Mouse (Mus musculus): ENCODE data around the gene Col20a1.

Gene Col20a1

DNA sequence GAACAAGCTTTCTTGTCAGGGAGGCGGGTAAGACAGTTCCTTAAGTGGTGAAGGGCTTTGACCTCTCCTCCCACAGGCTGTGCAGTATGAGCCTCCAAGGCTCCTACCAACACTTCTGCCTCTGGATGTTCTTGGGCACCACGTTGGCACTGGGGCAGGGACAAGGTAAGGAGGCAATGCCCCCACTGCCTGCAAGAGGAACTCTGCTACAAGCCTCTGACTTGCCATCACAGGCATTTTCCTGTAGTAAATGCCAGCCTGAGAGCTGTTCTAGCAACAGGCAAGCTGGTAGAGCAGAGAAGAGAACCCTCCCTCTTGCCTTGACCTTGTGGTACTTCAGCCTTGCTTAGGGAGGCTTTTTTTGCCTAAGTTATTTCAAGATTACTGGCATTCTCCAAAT, at the start of gene Col20a1:
Gene Col20a1 (plus strand): TSS at position 87 of the 400 bp plus-strand sequence.
- Histone ChIP-seq H3K9me3 (ENCODE audit: low read length) (no peaks in the 10 kb centered on the region), H3K27me3 (ENCODE audit: insufficient read depth, low read length) (no peaks in the 10 kb centered on the region), H3K4me1 (replicated peaks; ENCODE audit: low read depth, low read length) (peaks cover 30% of the 10 kb centered on the region), H3K36me3 (ENCODE audit: insufficient read depth, low read length) (peaks cover 26% of the 10 kb centered on the region), H3K4me3 (replicated peaks; ENCODE audit: low read length) (no peak within 1 kb of the TSS)
- TF ChIP-seq NANOG (IDR thresholded peaks at IDR 0.05; ENCODE audit: borderline replicate concordance, low read length) = no peak
- TF ChIP-seq POU5F1 (IDR thresholded peaks at IDR 0.05; ENCODE audit: borderline replicate concordance, low read length) = no peak
- TF ChIP-seq CTCF (conservative IDR thresholded peaks at IDR 0.05; ENCODE audit: low read length) = no peak

DNA sequence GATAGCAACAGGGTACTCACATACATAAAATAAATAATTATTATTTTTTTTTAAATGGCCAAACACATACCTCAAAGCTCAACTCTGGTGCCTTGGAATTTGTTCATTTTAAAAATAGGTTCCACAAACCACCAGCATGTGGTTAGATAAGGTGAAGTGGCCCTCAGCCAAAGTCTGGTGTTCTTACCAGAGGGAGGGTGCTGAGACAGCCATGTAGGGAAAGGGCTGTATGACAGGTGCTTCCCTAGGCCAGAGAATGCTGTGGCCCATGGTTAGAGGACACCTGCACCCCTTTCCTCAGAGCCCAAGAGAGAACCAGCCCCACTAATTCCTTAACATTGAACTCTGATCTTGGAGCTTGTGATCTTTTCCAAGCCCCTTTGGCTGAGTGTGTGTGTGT, 46.1 kb upstream of the Col20a1 start:
- Histone ChIP-seq H3K4me3 (replicated peaks; ENCODE audit: low read length) (no peak overlapping the region), H3K4me1 (replicated peaks; ENCODE audit: low read depth, low read length) (no peaks in the 10 kb centered on the region), H3K27me3 (ENCODE audit: insufficient read depth, low read length) (no peaks in the 10 kb centered on the region), H3K9me3 (ENCODE audit: low read length) (no peaks in the 10 kb centered on the region), H3K36me3 (ENCODE audit: insufficient read depth, low read length) (no peaks in the 10 kb centered on the region; the same call in 1 of the 2 replicates)
- TF ChIP-seq POU5F1 (IDR thresholded peaks at IDR 0.05; ENCODE audit: borderline replicate concordance, low read length) = no peak
- no peak for TF ChIP-seq NANOG (IDR thresholded peaks at IDR 0.05; ENCODE audit: borderline replicate concordance, low read length)

DNA sequence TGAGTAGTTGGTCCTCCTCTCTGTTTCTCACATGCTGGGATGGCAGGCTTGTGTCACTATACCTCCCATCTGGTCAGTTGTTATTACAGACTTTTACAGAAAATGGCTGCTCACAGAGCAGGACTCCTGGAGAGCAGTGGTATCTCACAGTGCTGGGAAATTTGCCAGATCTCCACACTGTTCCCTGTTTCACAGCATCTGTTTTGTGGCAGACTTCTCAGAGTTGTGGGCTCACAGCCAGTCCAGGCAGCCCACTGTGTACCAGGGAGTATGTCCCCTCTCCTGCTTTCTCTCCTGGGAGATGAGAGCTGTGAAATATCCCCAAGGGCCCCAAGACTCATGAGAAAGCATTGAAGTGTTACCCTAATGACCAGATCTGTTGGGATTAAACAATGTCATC, 44.5 kb upstream of the Col20a1 start:
- Histone ChIP-seq H3K4me1 (replicated peaks; ENCODE audit: low read depth, low read length) (no peaks in the 10 kb centered on the region), H3K4me3 (replicated peaks; ENCODE audit: low read length) (no peak overlapping the region), H3K9me3 (ENCODE audit: low read length) (no peaks in the 10 kb centered on the region), H3K27me3 (ENCODE audit: insufficient read depth, low read length) (no peaks in the 10 kb centered on the region), H3K36me3 (ENCODE audit: insufficient read depth, low read length) (no peaks in the 10 kb centered on the region; the same call in 1 of the 2 replicates)
- TF ChIP-seq NANOG (IDR thresholded peaks at IDR 0.05; ENCODE audit: borderline replicate concordance, low read length) = no peak
- no peak for TF ChIP-seq POU5F1 (IDR thresholded peaks at IDR 0.05; ENCODE audit: borderline replicate concordance, low read length)
- TF ChIP-seq CTCF (conservative IDR thresholded peaks at IDR 0.05; ENCODE audit: low read length) = no peak

DNA sequence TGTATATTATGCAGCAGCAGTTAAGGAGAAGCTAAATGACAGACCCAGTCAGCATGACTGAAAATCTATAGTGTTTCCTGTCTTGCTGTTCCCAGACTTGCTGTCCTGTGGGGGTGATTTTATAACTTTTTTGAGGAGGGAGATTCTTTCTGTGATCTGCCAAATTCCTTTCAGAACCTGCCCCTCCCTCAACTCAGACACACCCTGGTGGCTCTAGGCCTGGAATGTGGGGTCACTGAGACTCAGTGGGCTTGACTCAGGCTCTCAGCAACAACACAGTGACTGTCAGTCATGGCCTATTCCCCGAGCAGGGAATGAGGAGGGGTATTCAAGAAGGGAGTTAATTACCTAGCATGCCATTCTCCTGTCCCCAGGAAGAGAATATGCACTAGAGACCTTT, 36.4 kb upstream of the Col20a1 start:
- peaks cover 64% of the 10 kb centered on the region for H3K4me1 ChIP-seq (replicated peaks; ENCODE audit: low read depth, low read length)

DNA sequence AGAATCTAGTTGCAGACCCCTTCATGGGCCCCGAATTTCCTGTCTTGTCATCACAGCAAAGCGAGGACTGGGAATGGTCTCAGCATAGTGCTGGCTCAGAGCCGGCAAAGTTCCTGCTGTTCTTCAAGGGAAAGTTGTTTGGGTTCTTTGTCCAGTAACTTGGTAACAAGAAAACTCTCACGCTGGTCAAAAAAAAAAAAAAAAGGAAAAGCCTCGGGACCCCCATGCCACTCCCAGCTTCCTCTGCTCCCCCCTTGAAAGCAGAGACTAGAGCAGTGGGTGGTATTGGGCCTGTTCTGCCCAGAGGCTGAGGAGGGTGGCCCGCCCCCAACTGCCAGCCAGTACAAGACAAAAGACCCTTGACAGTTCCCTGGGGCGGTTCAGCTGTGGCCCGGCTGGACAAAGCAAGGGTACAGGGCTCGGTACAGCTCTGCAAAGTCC, 33.6 kb upstream of the Col20a1 start:
- H3K4me1 ChIP-seq (replicated peaks; ENCODE audit: low read depth, low read length) = peaks cover 70% of the 10 kb centered on the region
- peak overlapping the region; percentile 82 for H3K4me3 ChIP-seq (replicated peaks; ENCODE audit: low read length)
- no peaks in the 10 kb centered on the region for H3K9me3 ChIP-seq (ENCODE audit: low read length)
- TF ChIP-seq NANOG (IDR thresholded peaks at IDR 0.05; ENCODE audit: borderline replicate concordance, low read length) = no peak
- no peak for TF ChIP-seq CTCF (conservative IDR thresholded peaks at IDR 0.05; ENCODE audit: low read length)
- TF ChIP-seq POU5F1 (IDR thresholded peaks at IDR 0.05; ENCODE audit: borderline replicate concordance, low read length) = no peak
- H3K27me3 ChIP-seq (ENCODE audit: insufficient read depth, low read length) = peaks cover 18% of the 10 kb centered on the region
- H3K36me3 ChIP-seq (ENCODE audit: insufficient read depth, low read length) = no peaks in the 10 kb centered on the region

More for the DNA sequence above, 36.4 kb upstream of the Col20a1 start:
- Histone ChIP-seq H3K27me3 (ENCODE audit: insufficient read depth, low read length) (peaks cover under 1% of the 10 kb centered on the region; the same call in 1 of the 2 replicates), H3K36me3 (ENCODE audit: insufficient read depth, low read length) (no peaks in the 10 kb centered on the region), H3K9me3 (ENCODE audit: low read length) (no peaks in the 10 kb centered on the region), H3K4me3 (replicated peaks; ENCODE audit: low read length) (0 out of 2 replicates have a peak overlapping the region, but pooled peaks have one; percentile 3)
- TF ChIP-seq NANOG (IDR thresholded peaks at IDR 0.05; ENCODE audit: borderline replicate concordance, low read length) (no peak), POU5F1 (IDR thresholded peaks at IDR 0.05; ENCODE audit: borderline replicate concordance, low read length) (no peak)

DNA sequence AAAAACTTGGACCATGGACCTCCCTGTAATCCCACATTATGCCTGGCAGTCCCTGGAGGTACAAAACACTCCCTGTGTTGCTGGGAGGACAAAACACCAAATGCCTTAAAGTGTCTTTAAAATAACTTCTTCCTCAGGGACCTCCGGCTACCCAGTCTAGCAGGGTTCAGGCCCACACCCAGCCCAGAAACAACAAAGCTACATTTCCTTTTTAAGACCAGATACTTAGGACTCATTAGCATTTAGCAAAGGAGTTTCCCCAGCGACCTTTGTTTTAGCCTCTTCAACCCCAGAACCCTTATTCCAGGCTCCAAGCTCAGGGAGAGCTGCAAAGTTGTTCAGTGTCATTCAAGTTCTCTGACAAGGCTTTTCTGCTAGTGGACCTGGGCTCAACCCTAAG, 32.7 kb upstream of the Col20a1 start:
- Histone ChIP-seq H3K4me3 (replicated peaks; ENCODE audit: low read length) (peak overlapping the region; percentile 82), H3K9me3 (ENCODE audit: low read length) (no peaks in the 10 kb centered on the region), H3K27me3 (ENCODE audit: insufficient read depth, low read length) (peaks cover 18% of the 10 kb centered on the region), H3K4me1 (replicated peaks; ENCODE audit: low read depth, low read length) (peaks cover 66% of the 10 kb centered on the region), H3K36me3 (ENCODE audit: insufficient read depth, low read length) (no peaks in the 10 kb centered on the region)
- TF ChIP-seq CTCF (conservative IDR thresholded peaks at IDR 0.05; ENCODE audit: low read length) = no peak
- no peak for TF ChIP-seq POU5F1 (IDR thresholded peaks at IDR 0.05; ENCODE audit: borderline replicate concordance, low read length)
- TF ChIP-seq NANOG (IDR thresholded peaks at IDR 0.05; ENCODE audit: borderline replicate concordance, low read length) = no peak

DNA sequence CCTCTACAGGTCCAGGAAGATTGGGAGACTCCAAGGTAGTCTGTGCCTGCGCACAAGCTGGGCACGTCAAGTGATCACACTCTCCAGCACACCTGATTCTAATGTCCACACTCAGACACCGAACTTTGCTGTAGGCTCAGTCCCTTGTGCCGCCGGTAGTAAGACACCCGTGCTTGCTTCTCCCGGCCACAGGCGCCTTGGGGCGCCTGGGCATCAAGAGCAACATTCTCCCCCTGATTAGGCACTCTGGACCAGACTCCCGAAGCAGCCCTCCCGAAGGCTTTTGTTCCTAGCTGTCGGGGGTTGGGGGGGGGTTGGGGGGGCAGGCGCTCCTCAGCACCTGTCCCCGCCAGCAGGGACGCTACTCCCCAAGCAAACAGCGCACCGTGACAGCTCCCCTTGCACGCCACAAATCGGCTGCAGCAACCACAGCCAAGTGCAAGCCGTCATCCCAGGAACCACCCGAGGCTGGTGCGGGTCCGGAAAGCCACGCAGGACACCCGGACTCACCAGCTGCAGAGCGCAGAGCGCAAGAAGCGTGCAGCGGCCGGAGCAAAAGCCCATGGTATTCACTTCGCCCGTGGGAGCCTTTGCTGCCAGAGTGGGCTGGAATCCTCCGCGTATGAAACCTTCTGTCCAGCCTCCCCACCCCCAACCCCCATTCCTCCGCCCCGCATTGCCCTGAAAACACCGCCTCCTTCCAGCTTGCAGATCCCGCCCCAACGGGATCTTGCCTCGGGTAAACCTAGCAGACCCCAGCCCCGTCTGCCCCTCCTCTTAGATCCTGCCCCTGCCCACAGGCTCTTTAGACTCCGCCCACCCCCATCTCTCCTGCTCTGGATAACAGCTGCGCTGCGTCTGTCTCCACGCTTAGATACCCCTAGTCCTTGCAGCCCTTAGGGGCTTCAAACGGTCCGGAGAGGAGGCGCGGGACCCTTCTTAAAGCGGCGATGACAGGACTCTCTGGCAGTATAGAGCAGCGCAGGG, 32.0 kb upstream of the Col20a1 start, which contains the start of gene Nkain4:
Gene Nkain4 (minus strand): TSS at position 639 of the 987 bp plus-strand sequence.
- TF ChIP-seq POU5F1 (IDR thresholded peaks at IDR 0.05; ENCODE audit: borderline replicate concordance, low read length) = no peak
- no peak for TF ChIP-seq CTCF (conservative IDR thresholded peaks at IDR 0.05; ENCODE audit: low read length)
- TF ChIP-seq NANOG (IDR thresholded peaks at IDR 0.05; ENCODE audit: borderline replicate concordance, low read length) = no peak
- peaks cover 18% of the 10 kb centered on the region for H3K27me3 ChIP-seq (ENCODE audit: insufficient read depth, low read length)
- peaks cover 59% of the 10 kb centered on the region for H3K4me1 ChIP-seq (replicated peaks; ENCODE audit: low read depth, low read length)
- peak within 1 kb of the TSS; percentile 82 for H3K4me3 ChIP-seq (replicated peaks; ENCODE audit: low read length)
- no peaks in the 10 kb centered on the region for H3K36me3 ChIP-seq (ENCODE audit: insufficient read depth, low read length)
- no peaks in the 10 kb centered on the region for H3K9me3 ChIP-seq (ENCODE audit: low read length)

DNA sequence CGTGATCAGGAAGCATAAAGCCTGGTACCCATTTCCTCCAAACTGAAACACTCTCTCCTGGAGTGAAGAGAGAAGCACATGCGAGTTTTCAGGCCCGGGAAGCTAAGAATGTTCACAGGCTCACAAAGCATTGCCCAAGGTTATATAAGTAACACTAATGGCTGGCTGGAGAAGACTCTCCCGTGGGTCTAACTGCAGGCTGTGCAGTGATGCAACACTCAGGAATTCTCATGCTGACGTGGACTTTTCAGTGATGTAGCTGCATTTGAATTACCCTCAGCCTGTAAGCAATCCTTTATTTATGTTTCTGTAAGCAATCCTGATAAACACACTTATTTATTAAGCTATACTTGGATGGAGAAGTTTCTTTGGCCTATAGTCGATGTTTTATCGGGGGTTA, 26.7 kb upstream of the Col20a1 start:
- no peak for TF ChIP-seq NANOG (IDR thresholded peaks at IDR 0.05; ENCODE audit: borderline replicate concordance, low read length)
- TF ChIP-seq CTCF (conservative IDR thresholded peaks at IDR 0.05; ENCODE audit: low read length) = no peak
- TF ChIP-seq POU5F1 (IDR thresholded peaks at IDR 0.05; ENCODE audit: borderline replicate concordance, low read length) = no peak
- Histone ChIP-seq H3K9me3 (ENCODE audit: low read length) (no peaks in the 10 kb centered on the region), H3K27me3 (ENCODE audit: insufficient read depth, low read length) (peaks cover 18% of the 10 kb centered on the region), H3K4me3 (replicated peaks; ENCODE audit: low read length) (no peak overlapping the region), H3K4me1 (replicated peaks; ENCODE audit: low read depth, low read length) (peaks cover 20% of the 10 kb centered on the region), H3K36me3 (ENCODE audit: insufficient read depth, low read length) (no peaks in the 10 kb centered on the region)

Data from E14TG2a.4 (cell line).